Mouse (Mus musculus): ENCODE measurements around the gene Pygb. TPM values are rescaled to one million over a fixed set of nuclear protein-coding genes. Genes with fewer than 3 reads are reported as not detected.

Pygb gene
- 66.3 TPM for total RNA-seq (2023)

GRCm38 (mm10) chr2:150786251-150787180 is at the start of gene Pygb:
Pygb (plus strand) TSS chr2:150786735.

DNA sequence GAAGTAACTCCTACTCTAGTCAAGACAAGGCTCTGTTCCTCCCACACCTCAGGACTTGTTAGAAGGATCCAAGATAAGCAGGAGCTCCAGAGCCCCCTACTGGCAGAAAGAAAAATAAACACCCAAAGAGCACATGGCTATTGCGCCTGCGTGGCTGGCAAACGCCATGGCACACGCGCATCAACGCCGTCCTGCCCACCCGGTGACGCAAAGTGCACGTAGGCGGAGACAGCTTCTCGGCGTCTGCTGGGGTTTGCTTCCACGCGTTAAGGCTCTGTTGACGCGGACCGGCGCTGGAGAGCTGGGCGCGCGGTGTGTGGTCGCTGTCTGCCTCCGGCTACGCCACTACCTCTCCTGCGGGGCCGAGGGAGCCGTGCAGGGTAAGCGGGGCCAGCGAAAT is 37.7 kb upstream of the Pygb start, which contains the start of gene Entpd6:
TSS of gene Entpd6 (plus strand) at position 189 of the 400 bp plus-strand sequence.

Other genes starting within 250 kb of the Pygb start
- 10.0 TPM for gene Cst7, start 216.3 kb upstream of the Pygb start, total RNA-seq (2023)
- gene Apmap, start 178.2 kb upstream of the Pygb start, total RNA-seq (2023) = 26.6 TPM
- gene Acss1, start 118.2 kb upstream of the Pygb start, total RNA-seq (2023) = 40.6 TPM
- gene Vsx1, start 97.4 kb upstream of the Pygb start, total RNA-seq (2023) = not detected
- gene Entpd6, start 37.7 kb upstream of the Pygb start, total RNA-seq (2023) = 34.8 TPM
- 37.5 TPM for gene Abhd12, start 118.0 kb downstream of the Pygb start, total RNA-seq (2023)
- 4.3 TPM for gene Gins1, start 118.7 kb downstream of the Pygb start, total RNA-seq (2023)

Data from CD4-positive naive resting alpha-beta T cell, adult 57 days (primary cell).